Mouse (Mus musculus) bone marrow macrophage, adult 2 months (primary cell): ENCODE data around the gene Snph. TPM values are rescaled to one million over a fixed set of nuclear protein-coding genes. Genes with fewer than 3 reads are reported as not detected.

Experiments
- H3K27ac ChIP-seq: 2 replicates; pipeline ENCODE4 v1.5.1; 2012; ENCODE audit warnings: low read depth, low read length; ENCODE audit not compliant: insufficient read depth
- H3K4me1 ChIP-seq: 2 replicates; pipeline ENCODE4 v1.6.1; 2012; ENCODE audit warnings: low read length; ENCODE audit not compliant: control insufficient read depth, insufficient read depth
- H3K4me3 ChIP-seq: 2 replicates; pipeline ENCODE4 v1.5.1; 2012; ENCODE audit warnings: mild to moderate bottlenecking, low read length, moderate library complexity; ENCODE audit not compliant: insufficient read depth
- CTCF ChIP-seq: IDR thresholded peaks from 2 replicates; pipeline ENCODE4 v1.5.1; 2012; ENCODE audit warnings: low read depth, mild to moderate bottlenecking, low read length, moderate library complexity
- POLR2A ChIP-seq: IDR thresholded peaks from 2 replicates; pipeline ENCODE4 v1.6.1; 2012; ENCODE audit warnings: mild to moderate bottlenecking, low read depth, low read length, borderline replicate concordance
- polyA plus RNA-seq: library from polyadenylated mRNA; stranded (reverse); fragments of >200 nt; gene quantifications from 2 replicates; pipeline ENCODE4 v1.2.4, GENCODE M21; 2012; ENCODE audit not compliant: missing spikeins, insufficient read depth, insufficient read length

The Snph gene
- polyA plus RNA-seq, 1 experiment, result not detected

GRCm38 (mm10) chr2:151549615-151550121, 82.7 kb downstream of the Snph start:
- Histone ChIP-seq H3K27ac (no peak overlapping the region), H3K4me1 (peaks cover 27% of the 10 kb centered on the region), H3K4me3 (no peak overlapping the region)
- no peak for TF ChIP-seq POLR2A
- TF ChIP-seq CTCF, result no peak

- Histone ChIP-seq H3K4me1 (peaks cover 31% of the 10 kb centered on the region), H3K27ac (no peak overlapping the region), H3K4me3 (no peak overlapping the region)
- TF ChIP-seq POLR2A (no peak), CTCF (no peak)
Observed at GRCm38 (mm10) chr2:151546571-151546970, 85.8 kb downstream of the Snph start.

GRCm38 (mm10) chr2:151544673-151545072, 87.7 kb downstream of the Snph start:
- TF ChIP-seq CTCF (no peak), POLR2A (no peak)
- no peak overlapping the region for H3K27ac ChIP-seq
- peaks cover 34% of the 10 kb centered on the region for H3K4me1 ChIP-seq
- H3K4me3 ChIP-seq, result no peak overlapping the region

- TF ChIP-seq POLR2A (no peak), CTCF (no peak)
- Histone ChIP-seq H3K4me3 (peak overlapping the region; percentile 81), H3K4me1 (peaks cover 35% of the 10 kb centered on the region), H3K27ac (peak overlapping the region; percentile 51)
Observed at GRCm38 (mm10) chr2:151543063-151543895, 89.1 kb downstream of the Snph start.

GRCm38 (mm10) chr2:151542323-151543062, 89.9 kb downstream of the Snph start, which contains the start of gene Fkbp1a:
Gene Fkbp1a, plus strand, starts transcription at chr2:151542483.
- Histone ChIP-seq H3K4me3 (peak within 1 kb of the TSS; percentile 81), H3K27ac (peak within 1 kb of the TSS; percentile 65), H3K4me1 (peaks cover 37% of the 10 kb centered on the region)
- no peak for TF ChIP-seq POLR2A
- no peak for TF ChIP-seq CTCF

Other genes starting within 250 kb of the Snph start
- not detected in 2 replicates for gene 4921509C19Rik, start 156.4 kb downstream of the Snph start, polyA plus RNA-seq
- gene Nsfl1c, start 138.4 kb downstream of the Snph start, polyA plus RNA-seq, result 67.5 and 69.3 TPM in 2 replicates
- 184 and 197 TPM in 2 replicates for gene Fkbp1a, start 90.1 kb downstream of the Snph start, polyA plus RNA-seq
- gene Sdcbp2, start 60.0 kb downstream of the Snph start, polyA plus RNA-seq, result not detected in 2 replicates
- not detected in 2 replicates for gene Rad21l, start 35.9 kb upstream of the Snph start, polyA plus RNA-seq
- gene Tmem74b, start 69.4 kb upstream of the Snph start, polyA plus RNA-seq, result not detected in 2 replicates
- 28.5 and 28.9 TPM in 2 replicates for gene Psmf1, start 111.6 kb upstream of the Snph start, polyA plus RNA-seq
- not detected in 2 replicates for gene Rspo4, start 210.3 kb upstream of the Snph start, polyA plus RNA-seq